Mouse (Mus musculus) hindbrain, embryonic 13.5 days (tissue): ENCODE results near the gene Gm45062. TPM values are rescaled to one million over a fixed set of nuclear protein-coding genes. Genes with fewer than 3 reads are reported as not detected.

Source experiments
- ATAC-seq: fragments of 200-750 bp; cut with Nextera tagmentation; 2 replicates; pipeline ENCODE4 v1.8.0; 2017; ENCODE audit warnings: moderate TSS enrichment; ENCODE audit not compliant: low FRiP score
- H3K27ac ChIP-seq: fragments of 300-500 bp; sonication (generic); 2 replicates; pipeline ENCODE4 v1.5.1; 2015; ENCODE audit warnings: inconsistent platforms, mild to moderate bottlenecking, moderate library complexity
- H3K27me3 ChIP-seq: fragments of 300-500 bp; sonication (generic); 2 replicates; pipeline ENCODE4 v1.6.1; 2015; ENCODE audit warnings: mild to moderate bottlenecking, inconsistent platforms
- H3K36me3 ChIP-seq: fragments of 300-500 bp; sonication (generic); 2 replicates; pipeline ENCODE4 v1.6.1; 2015; ENCODE audit warnings: mild to moderate bottlenecking, inconsistent platforms
- H3K4me1 ChIP-seq: fragments of 300-500 bp; sonication (generic); replicated peaks from 2 replicates; pipeline ENCODE4 v1.6.1; 2015; ENCODE audit warnings: inconsistent platforms
- H3K4me2 ChIP-seq: fragments of 300-500 bp; sonication (generic); 2 replicates; pipeline ENCODE4 v1.6.1; 2015; ENCODE audit warnings: inconsistent platforms, mild to moderate bottlenecking, moderate library complexity
- H3K4me3 ChIP-seq: fragments of 300-500 bp; sonication (generic); 2 replicates; pipeline ENCODE4 v1.5.1; 2015; ENCODE audit warnings: mild to moderate bottlenecking, inconsistent platforms
- H3K9ac ChIP-seq: fragments of 300-500 bp; sonication (generic); 2 replicates; pipeline ENCODE4 v1.6.1; 2015; ENCODE audit warnings: mild to moderate bottlenecking, inconsistent platforms
- H3K9me3 ChIP-seq: fragments of 300-500 bp; sonication (generic); 2 replicates; pipeline ENCODE4 v1.6.1; 2016; ENCODE audit warnings: inconsistent platforms
- WGBS: fragments of 180-500 bp; shearing (Covaris S2); methylation state at CpG from one replicate; pipeline ENCODE4 v1.1.7; 2015; 5-methylcytosine and 5-hydroxymethylcytosine counted together
- polyA plus RNA-seq: library from polyadenylated mRNA; unstranded; fragments of >200 nt; fragmentation: Nextera tagmentation; extraction: Ambion mirVana; gene quantifications from 2 replicates; pipeline ENCODE4 v1.2.1, GENCODE M21; 2015

Gm45062 gene
- polyA plus RNA-seq, 1 experiment from 2014 or later: 15.0 TPM

GRCm38 (mm10) chr6:8551155-8551554 lies 291.9 kb downstream of the Gm45062 start:
- ATAC-seq: no peak
- Histone ChIP-seq H3K4me2 (no peak overlapping the region), H3K9me3 (no peaks in the 10 kb centered on the region), H3K36me3 (no peaks in the 10 kb centered on the region), H3K9ac (no peak overlapping the region), H3K4me3 (no peak overlapping the region), H3K4me1 (no peaks in the 10 kb centered on the region), H3K27me3 (no peaks in the 10 kb centered on the region), H3K27ac (no peak overlapping the region)
- WGBS: 95% methylated on average over 2 of the region's 2 CpGs

- peaks cover 8% of the 10 kb centered on the region; the same call in 1 of the 2 replicates for H3K36me3 ChIP-seq
- H3K4me1 ChIP-seq: no peaks in the 10 kb centered on the region
- H3K27ac ChIP-seq: no peak overlapping the region
- H3K4me2 ChIP-seq: no peak overlapping the region
- H3K4me3 ChIP-seq: no peak overlapping the region
- H3K27me3 ChIP-seq: no peaks in the 10 kb centered on the region
- no peak overlapping the region for H3K9ac ChIP-seq
- no peak for ATAC-seq
- WGBS: 94% methylated on average over 5 of the region's 5 CpGs
- H3K9me3 ChIP-seq: no peaks in the 10 kb centered on the region
Observed at GRCm38 (mm10) chr6:8556849-8557571, 297.8 kb downstream of the Gm45062 start.

- Histone ChIP-seq H3K4me3 (no peak overlapping the region), H3K9me3 (no peaks in the 10 kb centered on the region), H3K9ac (no peak overlapping the region), H3K36me3 (peaks cover 15% of the 10 kb centered on the region), H3K4me1 (no peaks in the 10 kb centered on the region), H3K27ac (no peak overlapping the region), H3K27me3 (no peaks in the 10 kb centered on the region), H3K4me2 (no peak overlapping the region)
- ATAC-seq: no peak
- WGBS: 97% methylated on average over 2 of the region's 2 CpGs
Observed at GRCm38 (mm10) chr6:8560682-8561081, 301.4 kb downstream of the Gm45062 start.

- Histone ChIP-seq H3K4me1 (no peaks in the 10 kb centered on the region), H3K4me2 (no peak overlapping the region), H3K9ac (no peak overlapping the region), H3K27me3 (no peaks in the 10 kb centered on the region), H3K27ac (no peak overlapping the region), H3K4me3 (no peak overlapping the region), H3K36me3 (peaks cover 5% of the 10 kb centered on the region; the same call in 1 of the 2 replicates), H3K9me3 (no peaks in the 10 kb centered on the region)
- 93% methylated on average over 9 of the region's 9 CpGs for WGBS
- ATAC-seq: no peak
Observed at GRCm38 (mm10) chr6:8582377-8582776, 323.1 kb downstream of the Gm45062 start.

- Histone ChIP-seq H3K4me3 (no peak overlapping the region), H3K4me2 (no peak overlapping the region), H3K4me1 (no peaks in the 10 kb centered on the region), H3K36me3 (peaks cover 5% of the 10 kb centered on the region; the same call in 1 of the 2 replicates), H3K27me3 (no peaks in the 10 kb centered on the region), H3K9me3 (no peaks in the 10 kb centered on the region), H3K27ac (no peak overlapping the region), H3K9ac (no peak overlapping the region)
- no peak for ATAC-seq
- WGBS: 95% methylated on average over 3 of the region's 3 CpGs
Observed at GRCm38 (mm10) chr6:8583892-8584291, 324.6 kb downstream of the Gm45062 start.

GRCm38 (mm10) chr6:8591665-8592064 lies 332.4 kb downstream of the Gm45062 start:
- WGBS: 94% methylated on average over 9 of the region's 9 CpGs
- Histone ChIP-seq H3K9ac (no peak overlapping the region), H3K27ac (no peak overlapping the region), H3K9me3 (no peaks in the 10 kb centered on the region), H3K27me3 (no peaks in the 10 kb centered on the region), H3K4me3 (no peak overlapping the region), H3K4me1 (no peaks in the 10 kb centered on the region), H3K36me3 (peaks cover 10% of the 10 kb centered on the region), H3K4me2 (no peak overlapping the region)
- no peak for ATAC-seq

GRCm38 (mm10) chr6:8617369-8617768 lies 358.1 kb downstream of the Gm45062 start:
- Histone ChIP-seq H3K36me3 (no peaks in the 10 kb centered on the region), H3K27me3 (no peaks in the 10 kb centered on the region), H3K27ac (no peak overlapping the region), H3K4me1 (no peaks in the 10 kb centered on the region), H3K4me3 (no peak overlapping the region), H3K9me3 (peaks cover 6% of the 10 kb centered on the region; the same call in 1 of the 2 replicates), H3K4me2 (no peak overlapping the region), H3K9ac (no peak overlapping the region)
- WGBS: 74% methylated on average over 2 of the region's 2 CpGs
- no peak for ATAC-seq

GRCm38 (mm10) chr6:8619582-8620350 lies 360.5 kb downstream of the Gm45062 start:
- Histone ChIP-seq H3K9ac (no peak overlapping the region), H3K4me1 (no peaks in the 10 kb centered on the region), H3K9me3 (peaks cover 6% of the 10 kb centered on the region; the same call in 1 of the 2 replicates), H3K4me3 (no peak overlapping the region), H3K4me2 (no peak overlapping the region), H3K27ac (no peak overlapping the region), H3K36me3 (no peaks in the 10 kb centered on the region), H3K27me3 (no peaks in the 10 kb centered on the region)
- no peak for ATAC-seq
- 83% methylated on average over 4 of the region's 4 CpGs for WGBS

- ATAC-seq: no peak
- H3K4me3 ChIP-seq: no peak overlapping the region
- no peak overlapping the region for H3K9ac ChIP-seq
- no peaks in the 10 kb centered on the region for H3K4me1 ChIP-seq
- H3K27me3 ChIP-seq: no peaks in the 10 kb centered on the region
- WGBS: 87% methylated on average over 3 of the region's 3 CpGs
- no peak overlapping the region for H3K27ac ChIP-seq
- peaks cover 6% of the 10 kb centered on the region; the same call in 1 of the 2 replicates for H3K9me3 ChIP-seq
- no peak overlapping the region for H3K4me2 ChIP-seq
- no peaks in the 10 kb centered on the region for H3K36me3 ChIP-seq
Observed at GRCm38 (mm10) chr6:8623045-8623444, 363.8 kb downstream of the Gm45062 start.

GRCm38 (mm10) chr6:8628226-8628625 lies 369.0 kb downstream of the Gm45062 start:
- H3K4me3 ChIP-seq: no peak overlapping the region
- H3K4me2 ChIP-seq: no peak overlapping the region
- no peaks in the 10 kb centered on the region; the same call in 1 of the 2 replicates for H3K4me1 ChIP-seq
- no peak overlapping the region for H3K9ac ChIP-seq
- H3K36me3 ChIP-seq: 0 out of 2 replicates have a peak, but pooled peaks cover 3% of the 10 kb centered on the region
- no peak overlapping the region for H3K27ac ChIP-seq
- 93% methylated on average over 8 of the region's 8 CpGs for WGBS
- no peaks in the 10 kb centered on the region for H3K27me3 ChIP-seq
- H3K9me3 ChIP-seq: no peaks in the 10 kb centered on the region
- ATAC-seq: no peak

- no peaks in the 10 kb centered on the region for H3K9me3 ChIP-seq
- no peak overlapping the region for H3K4me2 ChIP-seq
- no peak overlapping the region for H3K9ac ChIP-seq
- H3K27ac ChIP-seq: no peak overlapping the region
- no peak for ATAC-seq
- H3K27me3 ChIP-seq: no peaks in the 10 kb centered on the region
- WGBS: 81% methylated on average over 7 of the region's 7 CpGs
- no peak overlapping the region for H3K4me3 ChIP-seq
- H3K36me3 ChIP-seq: 0 out of 2 replicates have a peak, but pooled peaks cover 3% of the 10 kb centered on the region
- no peaks in the 10 kb centered on the region; the same call in 1 of the 2 replicates for H3K4me1 ChIP-seq
Observed at GRCm38 (mm10) chr6:8628715-8629267, 369.5 kb downstream of the Gm45062 start.

GRCm38 (mm10) chr6:8630531-8630930 lies 371.3 kb downstream of the Gm45062 start:
- Histone ChIP-seq H3K9ac (no peak overlapping the region), H3K27ac (no peak overlapping the region), H3K27me3 (no peaks in the 10 kb centered on the region), H3K4me1 (no peaks in the 10 kb centered on the region; the same call in 1 of the 2 replicates), H3K4me2 (no peak overlapping the region), H3K4me3 (no peak overlapping the region), H3K9me3 (no peaks in the 10 kb centered on the region), H3K36me3 (0 out of 2 replicates have a peak, but pooled peaks cover 3% of the 10 kb centered on the region)
- ATAC-seq: no peak
- WGBS: 87% methylated on average over 7 of the region's 7 CpGs
